Mouse (Mus musculus): ENCODE data around the gene Ncoa3. TPM values are rescaled to one million over a fixed set of nuclear protein-coding genes. Genes with fewer than 3 reads are reported as not detected.
A peak's percentile ranks its signal among the peaks of the same experiment; 100 is the strongest.

Ncoa3 gene
- total and polyA plus RNA-seq, 3 experiments = 20.1 to 32.1 (median 29.1) TPM

DNA sequence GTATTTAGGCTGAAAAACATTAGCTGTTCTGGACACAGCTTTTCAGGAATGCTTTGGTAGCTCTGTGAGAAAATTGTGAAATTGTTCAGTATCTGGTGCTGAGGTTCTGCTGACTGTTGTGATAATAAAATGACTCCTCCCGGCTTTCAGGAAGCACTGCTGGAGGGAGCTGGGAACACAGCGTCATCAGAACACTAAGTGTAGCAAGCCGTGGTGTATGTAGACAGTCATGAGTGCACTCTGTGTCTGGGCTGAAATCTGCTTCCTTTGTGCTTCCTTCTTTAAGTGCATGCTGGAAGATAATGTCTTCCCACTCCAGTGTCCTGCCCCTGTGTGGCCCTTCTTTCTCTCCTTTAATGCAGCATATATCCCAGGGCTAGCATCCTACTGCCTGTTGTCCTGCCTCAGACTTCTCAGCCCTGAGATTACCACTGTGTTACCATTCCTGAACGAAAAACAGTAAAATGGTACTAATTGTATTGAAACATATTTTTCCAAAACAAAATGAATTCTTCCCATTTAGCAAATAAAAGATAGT lies 28.7 kb downstream of the Ncoa3 start:
- H3K4me1 ChIP-seq (ENCODE audit: control insufficient read depth, insufficient read depth, low read length) = peaks cover 26% of the 10 kb centered on the region
- H3K9ac ChIP-seq (ENCODE audit: low read depth, low read length) = no peak overlapping the region; the same call in 1 of the 2 replicates

DNA sequence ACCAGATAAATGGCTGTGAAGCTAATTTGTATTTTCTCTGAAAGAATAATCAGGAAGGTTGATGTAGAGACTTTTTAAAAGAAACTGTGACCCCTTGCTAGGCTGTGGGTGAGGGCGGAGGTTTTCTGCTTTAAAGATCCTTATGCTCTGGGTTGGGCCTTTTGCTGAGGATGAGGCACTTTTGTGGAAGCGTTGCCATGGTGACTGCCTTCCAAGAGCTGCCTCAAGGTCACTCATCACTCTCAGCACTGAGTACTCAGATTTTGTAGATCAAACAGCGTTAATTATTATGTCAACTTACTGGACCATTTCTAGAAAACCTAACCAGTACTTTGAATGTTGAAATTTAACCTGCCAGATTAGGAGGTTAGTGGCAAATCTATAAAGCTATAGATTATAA lies 29.2 kb downstream of the Ncoa3 start:
- Histone ChIP-seq H3K27ac (peak overlapping the region; percentile 36), H3K79me2 (replicated peaks; ENCODE audit: control insufficient read depth, insufficient read depth, low read length) (peaks cover 10% of the 10 kb centered on the region), H3K4me1 (ENCODE audit: control insufficient read depth, insufficient read depth, low read length) (peaks cover 28% of the 10 kb centered on the region), H3K4me3 (no peak overlapping the region), H3K9ac (ENCODE audit: low read depth, low read length) (no peak overlapping the region; the same call in 1 of the 2 replicates), H3K36me3 (ENCODE audit: control insufficient read depth, insufficient read depth, low read length) (peaks cover 26% of the 10 kb centered on the region), H3K27me3 (ENCODE audit: control insufficient read depth, insufficient read depth, low read length) (no peaks in the 10 kb centered on the region)
- no peak for TF ChIP-seq EP300 (IDR thresholded peaks at IDR 0.05; ENCODE audit: insufficient read depth, low read depth, low read length)
- no peak for TF ChIP-seq CTCF (IDR thresholded peaks at IDR 0.05)
- TF ChIP-seq POLR2A (IDR thresholded peaks at IDR 0.05; ENCODE audit: insufficient read depth, low read depth, low read length) = no peak
- intact Hi-C loops (cut with DNase I) = no loop called here
- WGBS = 49% methylated on average over 3 of the region's 3 CpGs
- DNase-seq = no peak

More for the DNA sequence above, 28.7 kb downstream of the Ncoa3 start:
- H3K4me3 ChIP-seq = no peak overlapping the region
- peak; percentile 50 to 62 for DNase-seq
- H3K79me2 ChIP-seq (replicated peaks; ENCODE audit: control insufficient read depth, insufficient read depth, low read length) = peaks cover 12% of the 10 kb centered on the region
- intact Hi-C loops (cut with DNase I) = no loop called here
- TF ChIP-seq EP300 (IDR thresholded peaks at IDR 0.05; ENCODE audit: insufficient read depth, low read depth, low read length) (no peak), POLR2A (IDR thresholded peaks at IDR 0.05; ENCODE audit: insufficient read depth, low read depth, low read length) (no peak), CTCF (IDR thresholded peaks at IDR 0.05) (no peak)
- H3K36me3 ChIP-seq (ENCODE audit: control insufficient read depth, insufficient read depth, low read length) = peaks cover 28% of the 10 kb centered on the region
- 15% methylated on average over 4 of the region's 4 CpGs for WGBS
- H3K27ac ChIP-seq = peak overlapping the region; percentile 36
- no peaks in the 10 kb centered on the region for H3K27me3 ChIP-seq (ENCODE audit: control insufficient read depth, insufficient read depth, low read length)

DNA sequence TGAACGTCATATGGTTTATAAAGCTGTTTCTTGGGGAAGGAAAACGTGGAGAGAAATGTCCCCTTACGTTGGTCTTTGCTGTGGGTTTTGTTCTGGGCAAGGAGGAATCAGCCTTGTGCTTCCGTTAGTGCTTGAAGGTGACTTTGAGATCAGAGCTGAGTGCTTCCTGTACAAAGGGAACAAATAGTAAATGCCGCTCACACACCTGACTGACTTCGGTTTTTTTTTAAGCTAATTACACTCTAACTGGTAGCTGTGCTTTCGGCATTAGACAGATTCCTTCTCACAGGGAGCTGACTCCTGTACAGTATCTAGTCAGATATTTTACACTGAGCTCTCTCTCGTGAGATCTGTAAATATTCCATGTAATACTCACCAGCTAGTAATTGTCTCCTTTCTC lies 29.9 kb downstream of the Ncoa3 start:
- H3K9ac ChIP-seq (ENCODE audit: low read depth, low read length) = no peak overlapping the region
- intact Hi-C loops (cut with DNase I) = no loop called here
- WGBS = 20% methylated on average over 8 of the region's 8 CpGs
- H3K27ac ChIP-seq = peak overlapping the region; percentile 36
- no peak for TF ChIP-seq POLR2A (IDR thresholded peaks at IDR 0.05; ENCODE audit: insufficient read depth, low read depth, low read length)
- no peak for TF ChIP-seq CTCF (IDR thresholded peaks at IDR 0.05)
- no peak for TF ChIP-seq EP300 (IDR thresholded peaks at IDR 0.05; ENCODE audit: insufficient read depth, low read depth, low read length)
- no peak for DNase-seq
- H3K36me3 ChIP-seq (ENCODE audit: control insufficient read depth, insufficient read depth, low read length) = peaks cover 28% of the 10 kb centered on the region
- H3K4me3 ChIP-seq = no peak overlapping the region
- H3K27me3 ChIP-seq (ENCODE audit: control insufficient read depth, insufficient read depth, low read length) = no peaks in the 10 kb centered on the region
- peaks cover 27% of the 10 kb centered on the region for H3K4me1 ChIP-seq (ENCODE audit: control insufficient read depth, insufficient read depth, low read length)
- peaks cover 11% of the 10 kb centered on the region for H3K79me2 ChIP-seq (replicated peaks; ENCODE audit: control insufficient read depth, insufficient read depth, low read length)

DNA sequence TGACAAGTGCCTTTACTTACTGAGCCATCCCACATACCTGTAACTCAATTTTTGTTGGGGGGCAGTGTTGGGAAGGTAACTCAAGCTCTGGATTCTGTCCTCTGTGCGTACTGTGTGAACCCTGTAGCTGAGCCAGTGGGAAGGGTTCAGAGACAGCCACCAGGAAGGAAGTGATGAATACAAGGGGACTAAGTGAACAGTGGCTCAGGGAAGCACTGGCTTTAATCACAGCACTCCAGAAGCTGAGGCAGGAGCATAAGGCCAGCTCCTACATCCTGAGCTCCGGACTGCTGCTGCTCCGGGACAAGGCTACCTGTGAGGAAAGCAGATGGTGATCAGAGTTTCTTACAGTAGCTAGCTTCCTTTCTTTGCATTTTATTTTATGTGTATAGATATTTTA lies 31.6 kb downstream of the Ncoa3 start:
- H3K4me1 ChIP-seq (ENCODE audit: control insufficient read depth, insufficient read depth, low read length) = peaks cover 31% of the 10 kb centered on the region
- H3K36me3 ChIP-seq (ENCODE audit: control insufficient read depth, insufficient read depth, low read length) = peaks cover 37% of the 10 kb centered on the region
- no peak overlapping the region for H3K27ac ChIP-seq
- no peak overlapping the region for H3K9ac ChIP-seq (ENCODE audit: low read depth, low read length)
- WGBS = 47% methylated on average over 3 of the region's 3 CpGs
- TF ChIP-seq EP300 (IDR thresholded peaks at IDR 0.05; ENCODE audit: insufficient read depth, low read depth, low read length) (no peak), POLR2A (IDR thresholded peaks at IDR 0.05; ENCODE audit: insufficient read depth, low read depth, low read length) (no peak), CTCF (IDR thresholded peaks at IDR 0.05) (no peak)
- DNase-seq = no peak
- H3K27me3 ChIP-seq (ENCODE audit: control insufficient read depth, insufficient read depth, low read length) = no peaks in the 10 kb centered on the region
- no peak overlapping the region for H3K4me3 ChIP-seq
- H3K79me2 ChIP-seq (replicated peaks; ENCODE audit: control insufficient read depth, insufficient read depth, low read length) = peaks cover 14% of the 10 kb centered on the region; the same call in 1 of the 2 replicates
- intact Hi-C loops (cut with DNase I) = no loop called here

DNA sequence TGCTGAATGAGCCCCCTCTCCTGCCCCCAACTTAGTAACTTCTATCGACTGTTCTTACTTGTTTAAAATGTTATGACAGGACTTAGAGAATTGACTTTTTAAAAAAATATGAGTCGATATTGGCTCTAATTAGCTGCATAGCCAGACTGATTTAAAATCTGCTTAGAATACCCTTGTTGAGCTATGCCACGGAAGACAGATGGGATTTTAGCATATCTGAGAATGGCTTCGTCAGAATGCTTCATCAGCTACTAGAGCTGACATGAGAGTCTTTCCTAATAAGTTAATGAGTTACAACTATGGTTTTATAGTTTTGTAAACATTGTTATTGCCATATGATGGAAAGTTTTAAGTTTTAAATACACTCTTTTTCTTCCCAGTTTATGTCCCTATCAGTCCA lies 32.2 kb downstream of the Ncoa3 start:
- TF ChIP-seq POLR2A (IDR thresholded peaks at IDR 0.05; ENCODE audit: insufficient read depth, low read depth, low read length) (no peak), CTCF (IDR thresholded peaks at IDR 0.05) (no peak), EP300 (IDR thresholded peaks at IDR 0.05; ENCODE audit: insufficient read depth, low read depth, low read length) (no peak)
- H3K36me3 ChIP-seq (ENCODE audit: control insufficient read depth, insufficient read depth, low read length) = peaks cover 38% of the 10 kb centered on the region
- H3K9ac ChIP-seq (ENCODE audit: low read depth, low read length) = no peak overlapping the region
- no peak overlapping the region for H3K27ac ChIP-seq
- H3K4me3 ChIP-seq = no peak overlapping the region
- H3K79me2 ChIP-seq (replicated peaks; ENCODE audit: control insufficient read depth, insufficient read depth, low read length) = peaks cover 11% of the 10 kb centered on the region; the same call in 1 of the 2 replicates
- H3K4me1 ChIP-seq (ENCODE audit: control insufficient read depth, insufficient read depth, low read length) = peaks cover 34% of the 10 kb centered on the region
- no peaks in the 10 kb centered on the region for H3K27me3 ChIP-seq (ENCODE audit: control insufficient read depth, insufficient read depth, low read length)
- intact Hi-C loops (cut with DNase I) = no loop called here
- WGBS = 78% methylated on average over 4 of the region's 4 CpGs
- DNase-seq = no peak

DNA sequence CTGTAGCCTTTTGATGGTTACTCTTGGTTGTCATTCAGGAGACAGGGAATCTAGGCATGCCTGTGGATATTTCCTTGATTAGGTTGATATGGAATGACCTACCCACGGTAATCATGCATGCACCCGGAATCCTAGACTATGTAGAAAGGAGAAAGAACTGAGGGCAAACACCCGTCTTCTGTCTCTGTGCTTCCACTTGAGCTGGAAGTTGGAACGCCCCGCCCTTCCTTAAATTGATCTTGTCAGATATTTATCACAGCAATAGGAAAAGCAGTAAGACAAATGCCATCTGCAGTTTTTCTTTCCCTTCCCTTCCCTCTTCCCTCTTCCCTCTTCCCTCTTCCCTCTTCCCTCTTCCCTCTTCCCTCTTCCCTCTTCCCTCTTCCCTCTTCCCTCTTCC lies 33.5 kb downstream of the Ncoa3 start:
- intact Hi-C loops (cut with DNase I) = no loop called here
- H3K9ac ChIP-seq (ENCODE audit: low read depth, low read length) = no peak overlapping the region
- H3K4me1 ChIP-seq (ENCODE audit: control insufficient read depth, insufficient read depth, low read length) = peaks cover 36% of the 10 kb centered on the region
- TF ChIP-seq EP300 (IDR thresholded peaks at IDR 0.05; ENCODE audit: insufficient read depth, low read depth, low read length) (no peak), POLR2A (IDR thresholded peaks at IDR 0.05; ENCODE audit: insufficient read depth, low read depth, low read length) (no peak), CTCF (IDR thresholded peaks at IDR 0.05) (no peak)
- peaks cover 11% of the 10 kb centered on the region; the same call in 1 of the 2 replicates for H3K79me2 ChIP-seq (replicated peaks; ENCODE audit: control insufficient read depth, insufficient read depth, low read length)
- no peak overlapping the region for H3K27ac ChIP-seq
- no peak overlapping the region for H3K4me3 ChIP-seq
- WGBS = 48% methylated on average over 5 of the region's 5 CpGs
- DNase-seq = no peak
- H3K36me3 ChIP-seq (ENCODE audit: control insufficient read depth, insufficient read depth, low read length) = peaks cover 37% of the 10 kb centered on the region
- H3K27me3 ChIP-seq (ENCODE audit: control insufficient read depth, insufficient read depth, low read length) = no peaks in the 10 kb centered on the region

Data from heart, adult 2 months (tissue).